Mouse (Mus musculus): ENCODE results near the gene Limch1. TPM values are rescaled to one million over a fixed set of nuclear protein-coding genes. Genes with fewer than 3 reads are reported as not detected.

The Limch1 gene
- polyA plus RNA-seq, 1 experiment = 5.0 TPM

- Histone ChIP-seq H3K27ac (ENCODE audit: control insufficient read depth, insufficient read depth, low read length) (no peak overlapping the region), H3K4me1 (replicated peaks; ENCODE audit: control insufficient read depth, insufficient read depth, low read length) (peaks cover 10% of the 10 kb centered on the region), H3K36me3 (ENCODE audit: control insufficient read depth, insufficient read depth, low read length) (no peaks in the 10 kb centered on the region), H3K4me3 (ENCODE audit: control insufficient read depth, insufficient read depth, low read length) (no peak overlapping the region), H3K27me3 (ENCODE audit: control insufficient read depth, insufficient read depth, low read length) (no peaks in the 10 kb centered on the region)
- DNase-seq = no peak
- 48% methylated on average over 9 of the region's 9 CpGs for WGBS
- no peak for TF ChIP-seq CTCF (IDR thresholded peaks at IDR 0.05; ENCODE audit: borderline replicate concordance, control insufficient read depth, extremely low read depth, insufficient read depth, low read length, poor library complexity)
- no peak for TF ChIP-seq POLR2A (IDR thresholded peaks at IDR 0.05; ENCODE audit: control insufficient read depth, extremely low read depth, insufficient read depth, low read length, poor library complexity)
These were observed 54.6 kb downstream of the Limch1 start for GRCm38 (mm10) chr5:66800243-66800642.

GRCm38 (mm10) chr5:66800977-66801376 is 55.4 kb downstream of the Limch1 start:
- Histone ChIP-seq H3K36me3 (ENCODE audit: control insufficient read depth, insufficient read depth, low read length) (no peaks in the 10 kb centered on the region), H3K4me1 (replicated peaks; ENCODE audit: control insufficient read depth, insufficient read depth, low read length) (peaks cover 10% of the 10 kb centered on the region), H3K27ac (ENCODE audit: control insufficient read depth, insufficient read depth, low read length) (no peak overlapping the region), H3K4me3 (ENCODE audit: control insufficient read depth, insufficient read depth, low read length) (no peak overlapping the region), H3K27me3 (ENCODE audit: control insufficient read depth, insufficient read depth, low read length) (no peaks in the 10 kb centered on the region)
- 92% methylated on average over 6 of the region's 6 CpGs for WGBS
- no peak for TF ChIP-seq POLR2A (IDR thresholded peaks at IDR 0.05; ENCODE audit: control insufficient read depth, extremely low read depth, insufficient read depth, low read length, poor library complexity)
- no peak for TF ChIP-seq CTCF (IDR thresholded peaks at IDR 0.05; ENCODE audit: borderline replicate concordance, control insufficient read depth, extremely low read depth, insufficient read depth, low read length, poor library complexity)
- no peak for DNase-seq

DNA sequence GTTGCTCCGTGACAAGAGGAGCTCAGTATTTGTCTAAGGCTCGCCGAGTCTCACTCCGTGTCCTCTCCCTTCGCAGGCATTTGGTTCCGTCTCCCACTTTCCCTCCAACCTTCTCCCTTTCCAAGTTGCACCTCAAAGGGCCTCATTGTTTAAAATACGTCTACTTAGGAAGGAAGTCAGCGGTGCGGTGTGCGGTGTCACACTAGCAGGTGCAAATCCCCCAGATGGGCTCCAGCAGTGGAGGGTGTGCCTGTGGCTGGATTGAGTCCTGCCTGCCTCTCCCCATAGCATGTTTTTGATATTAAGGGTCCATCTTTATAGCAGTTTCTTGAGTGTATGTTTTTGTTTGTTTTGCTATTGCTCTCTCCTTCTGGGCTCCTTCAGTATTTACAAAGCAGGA is 56.6 kb downstream of the Limch1 start:
- no peaks in the 10 kb centered on the region for H3K36me3 ChIP-seq (ENCODE audit: control insufficient read depth, insufficient read depth, low read length)
- TF ChIP-seq CTCF (IDR thresholded peaks at IDR 0.05; ENCODE audit: borderline replicate concordance, control insufficient read depth, extremely low read depth, insufficient read depth, low read length, poor library complexity) (no peak), POLR2A (IDR thresholded peaks at IDR 0.05; ENCODE audit: control insufficient read depth, extremely low read depth, insufficient read depth, low read length, poor library complexity) (no peak)
- no peak overlapping the region for H3K4me3 ChIP-seq (ENCODE audit: control insufficient read depth, insufficient read depth, low read length)
- DNase-seq = peak; percentile 25
- peaks cover 10% of the 10 kb centered on the region for H3K4me1 ChIP-seq (replicated peaks; ENCODE audit: control insufficient read depth, insufficient read depth, low read length)
- no peaks in the 10 kb centered on the region for H3K27me3 ChIP-seq (ENCODE audit: control insufficient read depth, insufficient read depth, low read length)
- 4% methylated on average over 10 of the region's 10 CpGs for WGBS
- H3K27ac ChIP-seq (ENCODE audit: control insufficient read depth, insufficient read depth, low read length) = no peak overlapping the region

GRCm38 (mm10) chr5:66806335-66806734 is 60.7 kb downstream of the Limch1 start:
- TF ChIP-seq CTCF (IDR thresholded peaks at IDR 0.05; ENCODE audit: borderline replicate concordance, control insufficient read depth, extremely low read depth, insufficient read depth, low read length, poor library complexity) = no peak
- TF ChIP-seq POLR2A (IDR thresholded peaks at IDR 0.05; ENCODE audit: control insufficient read depth, extremely low read depth, insufficient read depth, low read length, poor library complexity) = no peak
- H3K4me3 ChIP-seq (ENCODE audit: control insufficient read depth, insufficient read depth, low read length) = no peak overlapping the region
- no peak for DNase-seq
- H3K36me3 ChIP-seq (ENCODE audit: control insufficient read depth, insufficient read depth, low read length) = no peaks in the 10 kb centered on the region
- WGBS = 97% methylated on average over 7 of the region's 7 CpGs
- no peaks in the 10 kb centered on the region for H3K27me3 ChIP-seq (ENCODE audit: control insufficient read depth, insufficient read depth, low read length)
- H3K27ac ChIP-seq (ENCODE audit: control insufficient read depth, insufficient read depth, low read length) = no peak overlapping the region
- H3K4me1 ChIP-seq (replicated peaks; ENCODE audit: control insufficient read depth, insufficient read depth, low read length) = peaks cover 10% of the 10 kb centered on the region

DNA sequence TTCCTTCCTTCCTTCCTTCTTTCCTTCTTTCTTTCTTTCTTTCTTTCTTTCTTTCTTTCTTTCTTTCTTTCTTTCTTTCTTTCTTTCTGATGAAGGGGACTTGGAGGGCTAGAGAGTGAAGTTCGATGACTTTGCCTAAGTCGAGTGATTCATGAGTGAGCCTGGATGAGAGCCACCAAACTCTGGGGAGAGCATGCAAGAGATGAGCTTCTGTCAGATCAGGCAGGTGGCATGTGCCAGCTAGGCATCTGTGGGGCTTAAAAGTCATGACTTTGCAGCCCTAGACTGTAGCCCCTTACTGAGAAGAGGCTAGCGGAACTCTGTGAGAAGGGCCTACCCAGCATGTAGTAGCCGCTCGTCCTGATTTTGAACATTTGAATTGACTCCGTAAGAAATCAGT is 62.1 kb downstream of the Limch1 start:
- DNase-seq = no peak
- no peaks in the 10 kb centered on the region for H3K27me3 ChIP-seq (ENCODE audit: control insufficient read depth, insufficient read depth, low read length)
- TF ChIP-seq CTCF (IDR thresholded peaks at IDR 0.05; ENCODE audit: borderline replicate concordance, control insufficient read depth, extremely low read depth, insufficient read depth, low read length, poor library complexity) (no peak), POLR2A (IDR thresholded peaks at IDR 0.05; ENCODE audit: control insufficient read depth, extremely low read depth, insufficient read depth, low read length, poor library complexity) (no peak)
- WGBS = 97% methylated on average over 6 of the region's 6 CpGs
- no peak overlapping the region for H3K4me3 ChIP-seq (ENCODE audit: control insufficient read depth, insufficient read depth, low read length)
- H3K27ac ChIP-seq (ENCODE audit: control insufficient read depth, insufficient read depth, low read length) = no peak overlapping the region
- H3K36me3 ChIP-seq (ENCODE audit: control insufficient read depth, insufficient read depth, low read length) = no peaks in the 10 kb centered on the region
- peaks cover 3% of the 10 kb centered on the region for H3K4me1 ChIP-seq (replicated peaks; ENCODE audit: control insufficient read depth, insufficient read depth, low read length)

GRCm38 (mm10) chr5:66809016-66809570 is 63.5 kb downstream of the Limch1 start:
- no peaks in the 10 kb centered on the region for H3K4me1 ChIP-seq (replicated peaks; ENCODE audit: control insufficient read depth, insufficient read depth, low read length)
- no peaks in the 10 kb centered on the region for H3K27me3 ChIP-seq (ENCODE audit: control insufficient read depth, insufficient read depth, low read length)
- H3K27ac ChIP-seq (ENCODE audit: control insufficient read depth, insufficient read depth, low read length) = no peak overlapping the region
- DNase-seq = no peak
- no peak overlapping the region for H3K4me3 ChIP-seq (ENCODE audit: control insufficient read depth, insufficient read depth, low read length)
- H3K36me3 ChIP-seq (ENCODE audit: control insufficient read depth, insufficient read depth, low read length) = no peaks in the 10 kb centered on the region
- TF ChIP-seq CTCF (IDR thresholded peaks at IDR 0.05; ENCODE audit: borderline replicate concordance, control insufficient read depth, extremely low read depth, insufficient read depth, low read length, poor library complexity) = no peak
- no peak for TF ChIP-seq POLR2A (IDR thresholded peaks at IDR 0.05; ENCODE audit: control insufficient read depth, extremely low read depth, insufficient read depth, low read length, poor library complexity)
- 93% methylated on average over 9 of the region's 9 CpGs for WGBS

- Histone ChIP-seq H3K27ac (ENCODE audit: control insufficient read depth, insufficient read depth, low read length) (no peak overlapping the region), H3K4me1 (replicated peaks; ENCODE audit: control insufficient read depth, insufficient read depth, low read length) (no peaks in the 10 kb centered on the region), H3K36me3 (ENCODE audit: control insufficient read depth, insufficient read depth, low read length) (no peaks in the 10 kb centered on the region), H3K27me3 (ENCODE audit: control insufficient read depth, insufficient read depth, low read length) (no peaks in the 10 kb centered on the region), H3K4me3 (ENCODE audit: control insufficient read depth, insufficient read depth, low read length) (no peak overlapping the region)
- no peak for TF ChIP-seq CTCF (IDR thresholded peaks at IDR 0.05; ENCODE audit: borderline replicate concordance, control insufficient read depth, extremely low read depth, insufficient read depth, low read length, poor library complexity)
- no peak for TF ChIP-seq POLR2A (IDR thresholded peaks at IDR 0.05; ENCODE audit: control insufficient read depth, extremely low read depth, insufficient read depth, low read length, poor library complexity)
- DNase-seq = no peak
- 86% methylated on average over 2 of the region's 2 CpGs for WGBS
These were observed 64.8 kb downstream of the Limch1 start for GRCm38 (mm10) chr5:66810396-66810795.

All from thymus, adult 2 months (tissue).